8 mouse cellular contexts compared by ENCODE assay signal in the genomic region with DNA sequence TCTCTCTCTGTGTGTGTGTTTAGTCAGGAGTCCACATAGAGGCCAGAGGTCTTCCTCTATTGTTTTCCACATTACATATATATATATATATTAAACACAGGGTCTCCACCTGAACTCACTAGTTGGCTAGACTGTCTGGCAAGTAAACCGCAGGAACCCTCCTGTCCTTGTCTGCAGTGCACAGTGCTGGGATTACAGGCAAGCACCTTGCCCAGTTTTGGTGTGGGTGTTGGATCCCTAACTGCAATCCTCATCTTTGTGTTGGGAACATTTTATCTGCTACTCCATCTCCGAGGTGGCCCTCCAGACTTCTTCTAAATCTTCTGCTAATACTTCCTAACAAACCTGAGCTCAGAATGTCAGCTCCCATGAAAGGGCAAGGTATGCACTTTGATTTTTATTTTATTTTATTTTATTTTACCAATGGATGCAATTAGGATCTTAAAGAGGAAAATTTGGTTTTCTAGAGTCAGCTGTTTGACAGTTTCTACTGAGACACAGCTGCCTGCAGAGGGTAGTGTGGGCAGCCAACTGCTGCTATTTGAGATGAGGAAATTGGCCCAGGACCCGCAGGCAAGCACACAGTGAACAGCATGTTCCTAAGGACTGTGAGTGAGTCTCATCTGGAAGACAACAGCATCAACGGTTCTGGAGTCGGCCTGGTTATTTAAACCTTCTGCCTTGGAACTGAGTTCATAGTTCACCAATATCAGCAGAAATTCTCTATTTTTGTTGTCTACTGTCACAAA.
DNase-seq lines count a peak whose midpoint lies in the region; ATAC-seq lines count a peak whose summit lies in the region.

No protein-coding gene starts in this region.

- DNase-seq in adrenal gland, postnatal 25 days: peak; percentile 12
- DNase-seq in adrenal gland, adult 2 months: no peak
- DNase-seq in spleen, postnatal 36 days (ENCODE audit: low spot score in 2 of 2): peak; percentile 45
- no peak for DNase-seq in spleen, adult 12 weeks (ENCODE audit: low spot score)
- peak; percentile 23 to 34 for DNase-seq in left cerebral cortex, postnatal 10 days (ENCODE audit: extremely low spot score in 1 of 2, low spot score in 2 of 2)
- DNase-seq in testis, postnatal 10 days (ENCODE audit: low spot score): peak; percentile 52
- no peak for DNase-seq in urinary bladder, adult 2 months (ENCODE audit: low spot score)

- ATAC-seq in monocyte, adult 5-6 weeks (replicated peaks; ENCODE audit: insufficient number of reproducible peaks, low FRiP score, low TSS enrichment, poor library complexity, severe bottlenecking): no peak

- intact Hi-C loops in left cerebral cortex, postnatal 10 days (cut with DNase I): no loop called here

Comparison
In these comparisons a context has a peak if more than half of its experiments do, and no peak if none do; other contexts are left out.
1. DNase-seq: peak in adrenal gland, postnatal 25 days (single experiment), spleen, postnatal 36 days (2 of 2), left cerebral cortex, postnatal 10 days (2 of 2) and testis, postnatal 10 days (single experiment); none in adrenal gland, adult 2 months (single experiment), spleen, adult 12 weeks (single experiment) and urinary bladder, adult 2 months (single experiment).